Mouse (Mus musculus): ENCODE results near the gene Naa40.

- no peak for TF ChIP-seq CTCF (IDR thresholded peaks at IDR 0.05; ENCODE audit: control insufficient read depth, insufficient read depth, insufficient replicate concordance, low read depth, low read length)
- TF ChIP-seq POLR2A (IDR thresholded peaks at IDR 0.05; ENCODE audit: control insufficient read depth, low read depth, low read length) = no peak
Measured at GRCm38 (mm10) chr19:7218753-7219152, 22.2 kb downstream of the Naa40 start.

All from testis, adult 2 months (tissue).